Mouse (Mus musculus): ENCODE measurements at regions not wholly inside any gene's neighbourhood (a gene's known extent, or its start where the extent isn't known, plus 50 kb on each side); places are given as distances from the start of the nearest gene placed in this dataset.

- no peak for DNase-seq (ENCODE audit: low spot score in 2 of 2)
These were observed 62.2 kb downstream of the Gm17728 start for GRCm38 (mm10) chr17:9484098-9484497.

- DNase-seq (ENCODE audit: low spot score in 2 of 2) = no peak
These were observed 62.7 kb downstream of the Gm17728 start for GRCm38 (mm10) chr17:9484566-9484965.

GRCm38 (mm10) chr17:9529340-9529739 is 107.5 kb downstream of the Gm17728 start:
- no peak for DNase-seq (ENCODE audit: low spot score in 2 of 2)

- no peak for DNase-seq (ENCODE audit: low spot score in 2 of 2)
These were observed 114.2 kb downstream of the Gm17728 start for GRCm38 (mm10) chr17:9536090-9536489.

- DNase-seq (ENCODE audit: low spot score in 2 of 2) = no peak
These were observed 116.5 kb downstream of the Gm17728 start for GRCm38 (mm10) chr17:9538371-9538770.

GRCm38 (mm10) chr17:9540156-9540555 is 118.3 kb downstream of the Gm17728 start:
- no peak for DNase-seq (ENCODE audit: low spot score in 2 of 2)

GRCm38 (mm10) chr17:9543224-9543797 is 121.5 kb downstream of the Gm17728 start:
- DNase-seq (ENCODE audit: low spot score in 2 of 2) = no peak

- DNase-seq (ENCODE audit: low spot score in 2 of 2) = no peak
These were observed 112.0 kb downstream of the Pabpc6 start for GRCm38 (mm10) chr17:9557544-9557943.

- DNase-seq (ENCODE audit: low spot score in 2 of 2) = no peak
These were observed 102.7 kb downstream of the Pabpc6 start for GRCm38 (mm10) chr17:9566846-9567245.

GRCm38 (mm10) chr17:9579401-9580371 is 89.8 kb downstream of the Pabpc6 start:
- DNase-seq (ENCODE audit: low spot score in 2 of 2) = peak; percentile 75 to 88

GRCm38 (mm10) chr17:9598131-9598530 is 71.4 kb downstream of the Pabpc6 start:
- no peak for DNase-seq (ENCODE audit: low spot score in 2 of 2)

GRCm38 (mm10) chr17:9600459-9600858 is 69.1 kb downstream of the Pabpc6 start:
- no peak for DNase-seq (ENCODE audit: low spot score in 2 of 2)

Measured in right cerebral cortex, postnatal 10 days (tissue).